Mouse (Mus musculus) erythroblast, adult 5-6 weeks (primary cell): Measurements from ENCODE around the gene Rhox12. TPM values are rescaled to one million over a fixed set of nuclear protein-coding genes. Genes with fewer than 3 reads are reported as not detected.

Experiments used
- ATAC-seq: replicated peaks from 2 replicates; pipeline ENCODE4 v1.8.0; 2016; ENCODE audit warnings: moderate number of reproducible peaks, mild to moderate bottlenecking, moderate TSS enrichment, inconsistent platforms; ENCODE audit not compliant: poor library complexity, low FRiP score, severe bottlenecking
- total RNA-seq, 2 experiments: library from RNA; stranded (forward) in 1 of 2; stranded (reverse) in 1 of 2; fragments of 150-400 nt in 1 of 2; fragments of 200-764, 138-1000 nt in 1 of 2; gene quantifications; 2 replicates each; pipeline versions ENCODE4 v1.2.3 to v1.2.4; 2015 to 2017; ENCODE audit warnings: low replicate concordance in 2 of 2

The Rhox12 gene
- total RNA-seq (2015; ENCODE audit: low replicate concordance) = not detected in 2 replicates
- total RNA-seq (2017; ENCODE audit: low replicate concordance) = not detected in 2 replicates

GRCm38 (mm10) chrX:38110807-38111206, at the start of gene Rhox12:
Gene Rhox12, minus strand, starts transcription at chrX:38110907.
- ATAC-seq = no peak

GRCm38 (mm10) chrX:38159097-38159496, 48.4 kb upstream of the Rhox12 start:
- ATAC-seq = no peak

- no peak for ATAC-seq
These were observed 10.8 kb upstream of the Rhox12 start for GRCm38 (mm10) chrX:38121478-38121877.

- ATAC-seq = no peak
These were observed 10.3 kb upstream of the Rhox12 start, which contains the start of gene Rhox13 for GRCm38 (mm10) chrX:38120982-38121381. Gene Rhox13, plus strand, starts transcription at chrX:38121219.

- no peak for ATAC-seq
These were observed 25.7 kb downstream of the Rhox12 start, which contains the start of gene Rhox11 for GRCm38 (mm10) chrX:38085041-38085440. Gene Rhox11, minus strand, starts transcription at chrX:38085141.

GRCm38 (mm10) chrX:38084226-38084625, 26.5 kb downstream of the Rhox12 start:
- no peak for ATAC-seq

- no peak for ATAC-seq
These were observed 44.5 kb downstream of the Rhox12 start, which contains the start of gene Rhox10 for GRCm38 (mm10) chrX:38066175-38066574. Gene Rhox10, plus strand, starts transcription at chrX:38066475.

- ATAC-seq = no peak
These were observed 49.2 kb downstream of the Rhox12 start for GRCm38 (mm10) chrX:38061544-38061943.

Other genes with a start within 250 kb of the Rhox12 start
- gene Rhox8, start 232.0 kb downstream of the Rhox12 start, total RNA-seq (2015; ENCODE audit: low replicate concordance) = 4.0 TPM in 1 of 2 replicates, not detected in the other
- not detected in 2 replicates for gene Rhox8, start 232.0 kb downstream of the Rhox12 start, total RNA-seq (2017; ENCODE audit: low replicate concordance)
- gene Rhox7b, start 213.7 kb downstream of the Rhox12 start, total RNA-seq (2015; ENCODE audit: low replicate concordance) = not detected in 2 replicates
- gene Rhox7b, start 213.7 kb downstream of the Rhox12 start, total RNA-seq (2017; ENCODE audit: low replicate concordance) = not detected in 2 replicates
- gene Rhox9, start 209.1 kb downstream of the Rhox12 start, total RNA-seq (2015; ENCODE audit: low replicate concordance) = not detected in 2 replicates
- not detected in 2 replicates for gene Rhox9, start 209.1 kb downstream of the Rhox12 start, total RNA-seq (2017; ENCODE audit: low replicate concordance)
- not detected in 2 replicates for gene Btg1-ps1, start 92.1 kb downstream of the Rhox12 start, total RNA-seq (2015; ENCODE audit: low replicate concordance)
- not detected in 2 replicates for gene Btg1-ps1, start 92.1 kb downstream of the Rhox12 start, total RNA-seq (2017; ENCODE audit: low replicate concordance)
- gene Btg1-ps2, start 67.8 kb downstream of the Rhox12 start, total RNA-seq (2015; ENCODE audit: low replicate concordance) = not detected in 2 replicates
- gene Btg1-ps2, start 67.8 kb downstream of the Rhox12 start, total RNA-seq (2017; ENCODE audit: low replicate concordance) = not detected in 2 replicates
- not detected in 2 replicates for gene Rhox10, start 44.4 kb downstream of the Rhox12 start, total RNA-seq (2015; ENCODE audit: low replicate concordance)
- not detected in 2 replicates for gene Rhox10, start 44.4 kb downstream of the Rhox12 start, total RNA-seq (2017; ENCODE audit: low replicate concordance)
- gene Rhox11, start 25.8 kb downstream of the Rhox12 start, total RNA-seq (2015; ENCODE audit: low replicate concordance) = not detected in 2 replicates
- not detected in 2 replicates for gene Rhox11, start 25.8 kb downstream of the Rhox12 start, total RNA-seq (2017; ENCODE audit: low replicate concordance)
- not detected in 2 replicates for gene Rhox13, start 10.3 kb upstream of the Rhox12 start, total RNA-seq (2015; ENCODE audit: low replicate concordance)
- not detected in 2 replicates for gene Rhox13, start 10.3 kb upstream of the Rhox12 start, total RNA-seq (2017; ENCODE audit: low replicate concordance)
- 7.7 and 7.9 TPM in 2 replicates for gene Zbtb33, start 78.9 kb upstream of the Rhox12 start, total RNA-seq (2015; ENCODE audit: low replicate concordance)
- gene Zbtb33, start 78.9 kb upstream of the Rhox12 start, total RNA-seq (2017; ENCODE audit: low replicate concordance) = 3.7 and 5.2 TPM in 2 replicates
- not detected in 2 replicates for gene Tmem255a, start 141.5 kb upstream of the Rhox12 start, total RNA-seq (2015; ENCODE audit: low replicate concordance)
- 0.98 TPM in 1 of 2 replicates, not detected in the other for gene Tmem255a, start 141.5 kb upstream of the Rhox12 start, total RNA-seq (2017; ENCODE audit: low replicate concordance)
- gene Atp1b4, start 205.3 kb upstream of the Rhox12 start, total RNA-seq (2015; ENCODE audit: low replicate concordance) = not detected in 2 replicates
- 0.42 TPM in 1 of 2 replicates, not detected in the other for gene Atp1b4, start 205.3 kb upstream of the Rhox12 start, total RNA-seq (2017; ENCODE audit: low replicate concordance)